Mouse (Mus musculus): ENCODE results near the gene Atic. TPM values are rescaled to one million over a fixed set of nuclear protein-coding genes. Genes with fewer than 3 reads are reported as not detected.

The Atic gene
- polyA plus RNA-seq, 1 experiment from 2014 or later: 45.5 TPM

DNA sequence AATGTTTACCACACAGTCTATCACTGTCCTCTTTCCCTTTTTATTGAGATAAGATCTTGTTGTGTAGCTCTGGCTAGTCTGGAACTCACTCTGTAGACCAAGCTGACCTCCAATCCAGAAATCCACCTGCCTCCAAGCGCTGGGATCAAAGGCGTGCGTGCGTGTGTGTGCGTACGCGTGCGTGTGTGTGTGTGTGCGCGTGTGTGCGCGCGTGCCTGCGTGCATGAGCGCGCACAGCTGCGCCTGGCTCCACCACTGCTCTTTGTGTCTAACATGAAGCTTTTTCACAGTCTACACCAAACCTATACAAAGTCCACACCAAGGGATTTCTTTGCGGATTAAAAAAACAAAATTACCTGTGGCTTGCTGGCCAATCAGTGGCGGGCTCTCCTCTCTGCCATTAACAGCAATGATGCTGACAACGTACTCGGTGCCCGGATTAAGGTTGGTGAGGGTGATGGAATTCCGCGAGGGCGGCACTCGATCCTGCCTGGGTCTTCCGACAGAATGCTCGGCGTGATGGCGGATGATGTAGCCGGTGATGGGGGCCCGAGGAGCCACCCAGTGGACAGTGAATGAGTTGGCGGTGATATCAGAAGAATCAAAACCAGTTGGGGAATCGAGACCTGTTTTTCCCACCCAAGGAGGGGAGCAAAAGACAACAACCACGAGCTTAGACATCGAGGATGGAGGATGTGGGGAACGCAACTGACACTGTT lies 52.3 kb downstream of the Atic start:
- DNase-seq (ENCODE audit: low spot score): no peak
- Histone ChIP-seq H3K4me1 (replicated peaks; ENCODE audit: insufficient read depth, low read length) (no peaks in the 10 kb centered on the region), H3K9ac (ENCODE audit: low read depth, low read length) (no peak overlapping the region), H3K4me2 (ENCODE audit: low read length) (no peak overlapping the region), H3K9me3 (replicated peaks; ENCODE audit: low read length) (no peaks in the 10 kb centered on the region), H3K4me3 (replicated peaks; ENCODE audit: low read depth, low read length) (no peak overlapping the region), H3K36me3 (ENCODE audit: insufficient read depth, low read length) (peaks cover 38% of the 10 kb centered on the region), H3K27me3 (ENCODE audit: insufficient read depth, low read length) (no peaks in the 10 kb centered on the region), H3K27ac (no peak overlapping the region)
- 94% methylated on average over 37 of the region's 37 CpGs for WGBS
- TF ChIP-seq CTCF (IDR thresholded peaks at IDR 0.05; ENCODE audit: low read depth): no peak
- no peak for ATAC-seq (replicated peaks; ENCODE audit: low FRiP score, low read depth)

- no peaks in the 10 kb centered on the region for H3K4me1 ChIP-seq (replicated peaks; ENCODE audit: insufficient read depth, low read length)
- H3K27ac ChIP-seq: no peak overlapping the region
- no peak for TF ChIP-seq CTCF (IDR thresholded peaks at IDR 0.05; ENCODE audit: low read depth)
- 87% methylated on average over 5 of the region's 5 CpGs for WGBS
- H3K27me3 ChIP-seq (ENCODE audit: insufficient read depth, low read length): no peaks in the 10 kb centered on the region
- no peak overlapping the region for H3K4me3 ChIP-seq (replicated peaks; ENCODE audit: low read depth, low read length)
- ATAC-seq (replicated peaks; ENCODE audit: low FRiP score, low read depth) (no peak), DNase-seq (ENCODE audit: low spot score) (no peak)
- no peaks in the 10 kb centered on the region for H3K9me3 ChIP-seq (replicated peaks; ENCODE audit: low read length)
- H3K9ac ChIP-seq (ENCODE audit: low read depth, low read length): no peak overlapping the region
- no peak overlapping the region for H3K4me2 ChIP-seq (ENCODE audit: low read length)
- H3K36me3 ChIP-seq (ENCODE audit: insufficient read depth, low read length): peaks cover 37% of the 10 kb centered on the region
Observed at GRCm38 (mm10) chr1:71609916-71610315, 53.0 kb downstream of the Atic start.

DNA sequence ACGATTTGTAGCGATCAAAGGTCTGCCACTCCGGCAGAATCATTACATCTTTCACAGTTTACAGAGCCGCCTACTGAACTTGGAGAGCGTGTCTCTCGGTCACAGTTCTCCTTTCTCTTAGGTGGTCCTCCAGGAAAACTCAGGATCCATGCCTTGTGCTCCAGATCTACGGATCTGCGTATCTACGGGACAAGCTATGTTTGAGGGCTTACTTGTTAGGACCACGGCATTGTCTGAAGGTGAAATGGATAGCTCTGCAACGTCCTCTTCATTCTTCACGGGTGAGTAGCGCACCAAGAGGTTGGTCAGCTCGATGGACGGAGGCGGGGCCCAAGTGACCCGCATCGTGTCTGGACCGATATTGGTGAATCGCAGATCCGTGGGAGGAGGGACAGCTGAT lies 55.3 kb downstream of the Atic start:
- H3K4me2 ChIP-seq (ENCODE audit: low read length): no peak overlapping the region
- no peak overlapping the region for H3K4me3 ChIP-seq (replicated peaks; ENCODE audit: low read depth, low read length)
- H3K36me3 ChIP-seq (ENCODE audit: insufficient read depth, low read length): peaks cover 37% of the 10 kb centered on the region; the same call in 1 of the 2 replicates
- TF ChIP-seq CTCF (IDR thresholded peaks at IDR 0.05; ENCODE audit: low read depth): no peak
- H3K9ac ChIP-seq (ENCODE audit: low read depth, low read length): no peak overlapping the region
- WGBS: 89% methylated on average over 21 of the region's 21 CpGs
- no peaks in the 10 kb centered on the region for H3K4me1 ChIP-seq (replicated peaks; ENCODE audit: insufficient read depth, low read length)
- DNase-seq (ENCODE audit: low spot score) (no peak), ATAC-seq (replicated peaks; ENCODE audit: low FRiP score, low read depth) (no peak)
- H3K27ac ChIP-seq: no peak overlapping the region
- no peaks in the 10 kb centered on the region for H3K9me3 ChIP-seq (replicated peaks; ENCODE audit: low read length)
- no peaks in the 10 kb centered on the region for H3K27me3 ChIP-seq (ENCODE audit: insufficient read depth, low read length)

- Histone ChIP-seq H3K4me1 (replicated peaks; ENCODE audit: insufficient read depth, low read length) (no peaks in the 10 kb centered on the region), H3K4me3 (replicated peaks; ENCODE audit: low read depth, low read length) (no peak overlapping the region), H3K27ac (no peak overlapping the region), H3K36me3 (ENCODE audit: insufficient read depth, low read length) (peaks cover 41% of the 10 kb centered on the region; the same call in 1 of the 2 replicates), H3K9me3 (replicated peaks; ENCODE audit: low read length) (no peaks in the 10 kb centered on the region), H3K9ac (ENCODE audit: low read depth, low read length) (no peak overlapping the region), H3K27me3 (ENCODE audit: insufficient read depth, low read length) (no peaks in the 10 kb centered on the region), H3K4me2 (ENCODE audit: low read length) (no peak overlapping the region)
- DNase-seq (ENCODE audit: low spot score) (no peak), ATAC-seq (replicated peaks; ENCODE audit: low FRiP score, low read depth) (no peak)
- WGBS: 91% methylated on average over 8 of the region's 8 CpGs
- TF ChIP-seq CTCF (IDR thresholded peaks at IDR 0.05; ENCODE audit: low read depth): no peak
Observed at GRCm38 (mm10) chr1:71614545-71615246, 57.7 kb downstream of the Atic start.

DNA sequence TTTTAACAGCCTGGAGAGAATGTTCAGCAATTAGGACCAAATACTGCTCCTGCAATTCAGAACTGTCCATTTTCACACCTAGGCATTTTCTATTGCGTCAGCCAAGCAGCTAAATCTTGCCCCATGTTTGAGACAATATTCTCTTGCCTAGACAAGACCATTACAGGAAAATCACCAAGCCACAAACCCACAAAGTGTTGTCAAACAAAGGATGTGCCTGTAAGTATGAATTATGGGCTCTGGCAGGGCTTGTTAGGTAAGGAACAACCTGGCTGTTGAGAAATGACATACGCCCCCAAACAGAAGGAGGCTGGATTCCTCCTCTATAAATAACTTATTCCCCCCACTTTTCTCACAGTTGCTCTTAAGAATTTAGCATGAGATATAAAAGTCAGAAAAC lies 64.6 kb downstream of the Atic start:
- Histone ChIP-seq H3K36me3 (ENCODE audit: insufficient read depth, low read length) (peaks cover 33% of the 10 kb centered on the region), H3K9ac (ENCODE audit: low read depth, low read length) (no peak overlapping the region), H3K9me3 (replicated peaks; ENCODE audit: low read length) (no peaks in the 10 kb centered on the region), H3K27ac (no peak overlapping the region), H3K4me2 (ENCODE audit: low read length) (no peak overlapping the region), H3K4me1 (replicated peaks; ENCODE audit: insufficient read depth, low read length) (no peaks in the 10 kb centered on the region), H3K27me3 (ENCODE audit: insufficient read depth, low read length) (no peaks in the 10 kb centered on the region), H3K4me3 (replicated peaks; ENCODE audit: low read depth, low read length) (no peak overlapping the region)
- WGBS: 90% methylated on average over 2 of the region's 2 CpGs
- DNase-seq (ENCODE audit: low spot score): no peak
- TF ChIP-seq CTCF (IDR thresholded peaks at IDR 0.05; ENCODE audit: low read depth): no peak
- ATAC-seq (replicated peaks; ENCODE audit: low FRiP score, low read depth): no peak

DNA sequence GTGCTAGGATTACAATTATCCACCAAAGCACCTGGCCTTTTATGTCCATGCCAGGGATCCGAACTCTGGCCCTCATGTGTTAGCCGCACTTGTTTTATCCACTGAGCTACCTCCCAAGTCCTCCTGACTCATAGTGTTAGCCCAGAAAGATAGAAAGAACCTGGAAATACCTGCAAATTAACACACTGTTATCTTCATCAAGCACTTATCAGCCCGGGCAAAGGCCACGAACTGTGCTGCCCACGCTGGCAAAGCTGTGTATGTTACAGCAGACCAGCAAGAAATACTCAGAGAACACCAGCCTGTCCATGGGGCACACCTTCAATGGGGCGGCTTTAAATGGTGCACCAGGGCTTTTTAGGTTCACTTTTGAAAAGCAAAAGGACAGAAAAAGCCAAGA lies 66.7 kb downstream of the Atic start:
- no peak for TF ChIP-seq CTCF (IDR thresholded peaks at IDR 0.05; ENCODE audit: low read depth)
- H3K9ac ChIP-seq (ENCODE audit: low read depth, low read length): no peak overlapping the region
- no peaks in the 10 kb centered on the region for H3K9me3 ChIP-seq (replicated peaks; ENCODE audit: low read length)
- 95% methylated on average over 6 of the region's 6 CpGs for WGBS
- ATAC-seq (replicated peaks; ENCODE audit: low FRiP score, low read depth) (no peak), DNase-seq (ENCODE audit: low spot score) (no peak)
- H3K36me3 ChIP-seq (ENCODE audit: insufficient read depth, low read length): peaks cover 37% of the 10 kb centered on the region
- no peak overlapping the region for H3K27ac ChIP-seq
- H3K27me3 ChIP-seq (ENCODE audit: insufficient read depth, low read length): no peaks in the 10 kb centered on the region
- H3K4me2 ChIP-seq (ENCODE audit: low read length): no peak overlapping the region
- no peaks in the 10 kb centered on the region for H3K4me1 ChIP-seq (replicated peaks; ENCODE audit: insufficient read depth, low read length)
- no peak overlapping the region for H3K4me3 ChIP-seq (replicated peaks; ENCODE audit: low read depth, low read length)

Other genes with a start within 250 kb of the Atic start
- gene Abca12, start 142.2 kb upstream of the Atic start, polyA plus RNA-seq (2015; fragmentation: Nextera tagmentation; extraction: Ambion mirVana): not detected in 2 replicates
- gene Fn1, start 96.0 kb downstream of the Atic start, polyA plus RNA-seq (2015; fragmentation: Nextera tagmentation; extraction: Ambion mirVana): 89.5 and 101 TPM in 2 replicates

All from kidney, postnatal 0 days (tissue).